Mouse (Mus musculus) brain, embryonic 18.5 days (tissue): ENCODE measurements around the gene Syt1.

Source experiments
- DNase-seq: peaks from one replicate; pipeline ENCODE4 v3.0.0-alpha.2; 2012; ENCODE audit warnings: low read depth, low spot score

Syt1 gene

GRCm38 (mm10) chr10:108652831-108653230 is 358.0 kb downstream of the Syt1 start:
- no peak for DNase-seq

DNA sequence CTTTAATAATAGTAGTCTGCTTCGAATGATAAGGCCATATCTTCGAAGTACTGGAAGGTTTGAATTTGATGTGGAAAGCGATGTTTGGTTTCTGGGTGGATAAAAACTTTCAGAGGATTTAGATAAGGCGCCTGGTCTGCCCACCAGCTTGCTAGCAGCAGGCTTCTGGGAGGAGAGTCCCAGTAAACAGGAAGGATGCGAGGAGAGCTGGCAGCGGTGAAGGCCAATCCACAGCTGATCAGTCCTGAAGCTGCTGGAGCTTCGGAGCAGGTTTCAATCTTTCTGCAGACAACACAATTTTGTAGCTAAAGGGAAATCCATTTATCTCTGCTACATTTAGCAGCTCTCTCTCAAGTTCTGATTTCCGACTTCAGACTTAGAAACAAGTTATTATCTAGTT is 358.7 kb downstream of the Syt1 start:
- no peak for DNase-seq

DNA sequence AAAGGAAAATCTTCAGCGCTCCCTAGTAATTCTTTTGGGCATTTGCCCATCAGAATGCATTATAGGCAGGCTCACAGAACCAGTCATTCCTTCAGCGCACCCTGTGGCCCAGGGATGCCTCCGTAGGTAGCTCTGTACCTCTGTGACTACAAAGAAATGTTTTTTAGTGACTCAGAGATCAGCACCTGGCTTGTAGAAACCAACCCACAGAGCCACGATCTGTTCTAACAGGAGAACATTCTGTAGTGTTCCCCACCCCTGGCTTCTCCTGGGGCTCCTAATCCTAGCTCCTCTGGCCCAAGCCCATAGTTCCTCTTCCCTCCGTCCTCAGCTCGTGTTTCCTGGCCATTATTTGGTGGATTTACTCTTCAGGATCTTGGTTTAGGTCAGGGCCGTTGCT is 361.6 kb downstream of the Syt1 start:
- no peak for DNase-seq

GRCm38 (mm10) chr10:108643915-108644314 is 366.9 kb downstream of the Syt1 start:
- no peak for DNase-seq

GRCm38 (mm10) chr10:108638095-108638494 is 372.7 kb downstream of the Syt1 start:
- no peak for DNase-seq

- no peak for DNase-seq
Observed at GRCm38 (mm10) chr10:108636086-108636485, 374.7 kb downstream of the Syt1 start.

GRCm38 (mm10) chr10:108635616-108636015 is 375.2 kb downstream of the Syt1 start:
- DNase-seq, result no peak

- no peak for DNase-seq
Observed at GRCm38 (mm10) chr10:108630841-108631240, 379.9 kb downstream of the Syt1 start.

- no peak for DNase-seq
Observed at GRCm38 (mm10) chr10:108626404-108626803, 384.4 kb downstream of the Syt1 start.

GRCm38 (mm10) chr10:108623002-108623401 is 387.8 kb downstream of the Syt1 start:
- no peak for DNase-seq

- no peak for DNase-seq
Observed at GRCm38 (mm10) chr10:108619861-108620260, 390.9 kb downstream of the Syt1 start.

DNA sequence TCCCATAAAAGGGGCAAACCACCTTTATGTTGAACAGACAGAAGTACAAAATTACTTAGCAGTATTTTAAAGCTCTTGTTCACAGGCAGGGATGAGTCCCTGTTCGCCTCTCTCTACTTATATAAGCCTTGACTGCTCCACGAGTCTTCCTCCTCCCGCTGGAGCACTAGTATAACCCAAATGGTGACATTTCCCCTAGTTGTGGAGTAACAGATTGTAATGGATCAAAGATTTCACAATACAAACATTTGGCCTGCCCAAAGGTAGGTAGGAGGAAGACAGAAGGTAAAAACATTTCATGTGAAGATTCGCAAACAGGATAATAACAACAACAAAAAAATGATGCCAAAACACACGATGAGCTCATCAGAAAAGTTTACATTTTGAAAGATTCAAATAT is 391.6 kb downstream of the Syt1 start:
- no peak for DNase-seq

DNA sequence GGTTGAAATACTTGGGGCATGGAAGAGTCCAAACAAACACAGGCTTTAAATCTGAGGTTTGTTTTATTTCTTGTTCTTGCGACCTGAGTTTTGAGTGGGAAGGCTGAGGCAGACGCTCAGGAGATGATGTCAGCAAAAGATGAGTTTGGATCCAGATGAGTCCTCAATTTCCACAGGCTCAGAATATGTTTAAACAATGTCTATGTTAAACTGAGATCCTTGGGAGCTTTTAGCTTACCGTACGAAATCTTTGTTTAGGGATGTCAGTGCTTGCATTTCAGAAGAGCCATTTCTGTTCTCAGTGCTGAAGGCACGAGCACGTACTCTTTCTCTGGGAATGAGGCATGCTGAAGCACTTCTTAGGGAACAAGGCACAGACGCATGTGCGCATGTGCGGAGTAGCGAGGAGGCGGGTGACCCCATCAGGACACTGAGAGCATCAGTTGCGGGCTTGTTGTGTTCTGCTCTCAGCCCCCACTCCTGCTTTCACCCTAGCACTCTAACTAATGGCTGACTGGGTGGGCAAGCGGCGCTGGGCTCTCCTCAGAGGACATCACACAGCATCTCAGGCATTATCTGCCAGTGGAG is 400.6 kb downstream of the Syt1 start:
- DNase-seq, result no peak

DNA sequence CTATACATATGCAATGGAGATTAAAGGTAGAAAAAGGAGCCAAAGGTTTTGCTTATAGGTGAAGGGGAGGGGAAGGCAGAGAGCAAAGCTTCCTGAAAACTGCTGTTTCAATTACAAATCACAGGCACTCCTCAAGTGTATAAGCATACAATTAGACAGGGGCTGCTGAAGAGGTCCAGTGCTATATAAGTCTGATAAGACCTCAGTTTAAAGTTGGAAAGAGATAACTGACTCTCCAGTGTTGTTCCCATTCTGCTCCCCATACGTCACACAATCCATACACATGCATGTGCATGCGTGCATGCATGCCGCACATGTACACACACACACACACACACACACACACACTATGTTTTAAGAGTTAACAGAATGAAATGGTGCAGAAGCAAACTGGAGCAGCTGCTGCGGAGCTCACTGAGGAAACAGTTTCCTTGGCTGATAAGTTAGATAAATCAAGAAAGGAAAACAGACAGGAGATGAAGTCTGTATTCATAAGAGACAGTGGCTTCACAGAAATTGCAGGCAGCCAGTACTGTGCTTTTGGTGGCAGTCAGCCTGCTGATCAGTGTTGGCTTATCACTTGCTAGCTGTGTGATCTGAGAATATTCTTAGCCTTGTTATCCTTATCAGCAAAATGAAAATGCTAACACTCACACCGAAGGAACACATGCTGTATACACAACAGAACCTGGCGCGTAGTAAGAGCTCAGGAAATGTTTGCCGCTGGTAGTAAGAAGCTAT is 408.9 kb downstream of the Syt1 start:
- no peak for DNase-seq

GRCm38 (mm10) chr10:108600693-108601092 is 410.1 kb downstream of the Syt1 start:
- DNase-seq, result no peak

GRCm38 (mm10) chr10:108597385-108597784 is 413.4 kb downstream of the Syt1 start:
- DNase-seq, result no peak

- DNase-seq, result no peak
Observed at GRCm38 (mm10) chr10:108596162-108596927, 414.4 kb downstream of the Syt1 start.

DNA sequence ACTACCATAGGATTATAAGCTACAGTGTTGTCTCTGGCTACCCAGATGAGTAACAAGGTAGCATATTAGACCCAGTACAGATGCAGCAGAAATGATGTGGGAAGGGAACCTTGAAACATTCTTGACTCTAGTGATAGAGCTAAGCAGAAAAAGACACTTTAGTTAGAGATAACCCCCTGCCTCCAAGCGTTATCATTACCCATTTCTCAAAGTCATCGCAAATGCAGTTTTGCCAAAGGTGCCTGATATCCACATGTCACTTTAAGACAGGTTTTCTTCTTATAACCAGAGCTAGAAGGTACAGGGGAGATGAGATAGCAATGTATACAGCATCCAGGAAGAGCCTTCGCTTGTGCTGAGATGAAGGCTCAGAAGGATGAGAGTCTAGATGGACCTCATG is 421.4 kb downstream of the Syt1 start:
- no peak for DNase-seq

DNA sequence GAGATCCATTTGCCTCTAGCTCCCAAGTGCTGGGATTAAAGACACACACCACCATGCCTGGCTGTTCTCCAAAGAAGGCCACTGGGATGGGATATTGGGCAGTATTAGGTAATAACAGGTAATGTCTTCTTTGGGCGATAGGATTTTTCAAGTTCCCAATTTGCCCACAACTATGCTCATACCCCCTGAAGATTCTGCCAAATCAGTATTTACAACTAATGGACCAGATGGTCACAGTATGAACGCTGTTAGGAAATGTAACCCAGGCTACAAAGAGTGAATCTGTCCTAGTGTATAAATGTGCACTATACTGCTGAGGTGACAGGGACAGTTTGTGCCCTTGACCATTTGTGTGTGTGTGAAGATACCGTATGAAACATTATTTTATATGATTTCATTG is 421.9 kb downstream of the Syt1 start:
- DNase-seq, result no peak

DNA sequence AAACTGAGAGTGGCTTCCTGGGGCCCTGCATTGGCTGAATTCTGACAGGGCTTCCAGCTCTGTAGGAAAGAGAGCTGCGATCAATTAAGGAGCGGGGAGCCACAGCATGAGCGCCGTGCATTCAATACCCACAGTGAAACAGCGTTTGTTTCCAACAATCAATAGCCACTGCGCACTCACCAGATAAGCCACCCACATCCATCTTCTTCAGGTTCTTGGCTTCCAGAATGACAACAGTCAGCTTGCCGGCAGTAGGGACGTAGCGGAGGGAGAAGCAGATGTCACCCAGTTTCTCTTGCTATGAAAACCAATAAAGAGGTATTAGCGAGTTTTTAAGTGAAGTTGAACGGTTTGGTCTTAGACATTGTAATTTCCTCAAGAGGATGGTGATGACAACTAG is 427.1 kb downstream of the Syt1 start:
- no peak for DNase-seq

- no peak for DNase-seq
Observed at GRCm38 (mm10) chr10:108582397-108582730, 428.4 kb downstream of the Syt1 start.

GRCm38 (mm10) chr10:108581555-108582396 is 429.0 kb downstream of the Syt1 start:
- DNase-seq, result no peak
